Mouse (Mus musculus): ENCODE data around the gene Sox6.

Sox6 gene

DNA sequence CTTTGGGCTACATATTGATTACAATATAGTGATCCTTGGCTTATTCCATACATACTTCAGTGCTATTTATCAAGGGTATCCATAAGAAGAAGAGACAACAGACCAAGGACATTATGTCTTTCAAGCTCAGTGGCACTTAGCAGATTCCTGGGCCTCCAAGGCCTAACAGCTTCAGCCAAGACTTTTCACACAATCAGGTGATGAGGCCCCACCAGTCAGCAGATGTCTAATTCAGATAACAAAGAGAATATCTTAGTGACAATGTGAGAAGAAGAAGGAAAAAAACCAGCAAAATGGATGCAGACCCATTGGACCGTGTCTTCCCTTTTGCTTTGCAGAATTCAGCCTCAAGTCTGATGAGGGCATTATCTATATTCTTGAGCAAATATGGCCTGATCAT lies 150.0 kb downstream of the Sox6 start:
- DNase-seq, result no peak

DNA sequence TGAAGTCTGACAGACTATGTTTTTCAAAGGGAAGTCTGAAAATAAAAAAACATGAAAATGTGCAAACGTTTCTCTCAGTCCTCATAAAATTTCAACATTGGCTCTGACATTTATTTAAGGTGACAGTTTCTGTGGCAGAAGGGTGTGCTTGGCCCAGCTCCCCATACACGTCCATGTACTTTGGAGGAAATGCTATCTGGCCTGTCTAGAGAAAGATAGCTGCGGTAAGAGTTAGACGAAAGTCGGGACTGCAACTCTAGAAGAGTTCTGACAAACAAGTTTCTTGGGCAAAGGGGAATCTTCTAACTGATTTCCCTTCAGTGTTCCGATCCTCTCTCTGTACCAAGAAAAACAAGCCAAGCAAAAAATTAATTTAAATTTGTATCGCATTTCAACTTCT lies 150.5 kb downstream of the Sox6 start:
- DNase-seq, result no peak

DNA sequence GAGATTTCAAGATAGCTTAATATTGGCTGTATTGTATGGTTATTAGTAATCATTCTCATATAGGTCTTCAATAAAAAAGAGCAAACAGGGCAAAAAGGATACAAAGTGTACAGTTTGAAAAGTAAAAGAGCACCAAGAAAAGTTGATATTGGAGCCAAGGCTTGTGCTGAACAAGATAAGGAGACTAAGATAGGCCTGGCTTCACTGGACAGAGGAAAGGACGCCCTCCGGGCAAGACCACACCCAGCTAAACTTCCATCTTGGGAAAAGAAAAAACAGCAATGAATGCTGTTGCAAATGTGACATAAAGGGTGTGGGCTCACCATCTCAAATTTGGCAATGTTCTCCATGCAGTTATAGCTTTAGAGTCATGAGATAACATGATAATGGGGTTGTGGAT lies 165.7 kb downstream of the Sox6 start:
- DNase-seq, result no peak

DNA sequence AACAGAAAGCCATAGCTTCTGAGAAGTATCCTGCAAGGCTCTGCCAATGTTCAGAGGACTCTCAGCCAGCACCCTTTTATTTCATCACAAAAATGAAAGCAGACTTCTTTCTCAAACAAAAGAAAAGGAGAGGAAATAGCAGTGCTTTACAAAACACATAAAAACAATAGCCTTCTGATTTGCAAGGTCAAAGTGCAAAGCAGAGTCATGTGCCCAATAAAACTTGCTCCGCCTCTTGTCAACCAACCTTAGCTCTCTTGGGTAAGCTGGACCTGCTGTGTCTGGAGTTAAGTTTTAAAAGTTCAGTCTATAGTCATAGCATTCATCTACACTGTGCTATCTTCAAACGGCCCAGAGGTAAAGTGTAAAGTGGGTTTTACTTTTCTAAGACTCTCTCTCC lies 170.1 kb downstream of the Sox6 start:
- DNase-seq, result no peak

DNA sequence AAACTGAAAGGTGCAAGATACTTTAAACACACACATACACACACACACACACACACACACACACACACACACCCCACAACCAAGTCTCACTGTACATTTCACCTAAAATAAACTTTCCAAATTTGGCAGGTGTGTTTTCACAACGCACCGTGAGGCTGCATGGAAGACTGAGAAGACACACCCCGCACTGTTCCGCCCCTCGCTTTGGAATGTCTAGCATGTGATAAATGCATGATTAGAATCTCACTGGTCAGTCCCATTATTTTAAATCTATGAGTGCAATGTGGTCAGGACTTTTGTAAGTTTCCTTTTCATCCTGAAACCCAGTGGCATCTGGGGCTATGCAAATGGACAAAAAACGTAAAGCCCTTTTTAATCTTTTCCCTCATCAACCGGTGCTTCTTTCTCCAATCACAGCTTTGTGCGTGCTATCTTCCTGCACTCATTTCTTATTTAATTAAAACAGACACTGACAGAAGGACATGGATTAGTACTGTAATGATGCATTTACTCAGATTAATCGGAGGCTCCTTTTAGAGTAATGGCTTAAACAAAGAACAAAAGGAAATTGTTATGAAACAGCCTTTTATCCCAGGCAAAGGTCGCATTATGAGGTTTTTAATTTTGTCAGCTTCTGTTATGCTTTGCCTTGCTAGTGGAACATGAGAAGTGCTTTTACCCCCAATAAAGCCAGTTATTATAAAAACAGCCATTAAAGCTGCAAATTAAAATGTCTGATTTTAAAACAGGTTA lies 170.9 kb downstream of the Sox6 start:
- DNase-seq, result no peak

DNA sequence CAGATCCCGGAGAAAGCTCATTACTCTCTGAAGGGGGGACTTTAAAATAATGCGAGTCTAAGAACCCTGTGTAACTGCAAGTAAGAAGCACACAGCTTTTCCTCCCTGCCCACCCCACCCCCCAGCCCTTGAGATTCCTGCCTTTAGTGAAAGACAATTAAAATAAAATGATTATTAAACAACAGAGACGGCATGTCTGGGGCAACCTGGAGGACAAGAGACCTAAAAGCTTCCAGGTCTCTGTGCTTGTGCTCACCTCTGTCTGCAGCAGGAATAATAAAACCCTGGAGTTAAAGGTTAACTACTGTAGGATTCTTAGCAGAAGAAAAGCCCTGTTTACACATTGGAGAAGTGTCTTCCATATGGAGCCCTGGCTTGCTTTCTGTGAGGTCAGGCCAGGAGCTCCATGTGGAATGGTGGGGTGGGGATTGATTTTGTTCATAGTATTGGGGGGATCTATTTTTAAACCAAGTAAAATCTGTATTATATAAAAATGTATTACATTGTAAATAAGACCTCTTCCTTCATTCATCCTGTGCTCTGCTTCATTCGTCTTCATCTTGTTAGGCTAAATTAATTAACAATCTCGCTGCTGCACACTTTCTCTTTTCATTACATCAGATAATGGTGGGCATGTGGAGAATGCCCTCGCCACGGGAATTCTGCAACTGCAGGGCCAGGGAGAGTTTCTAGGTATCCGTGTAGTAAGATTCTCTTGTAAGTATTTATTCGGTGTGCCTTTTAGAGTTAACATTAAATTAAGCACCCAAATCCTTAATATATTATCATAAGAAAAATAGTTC lies 171.7 kb downstream of the Sox6 start:
- DNase-seq, result no peak

DNA sequence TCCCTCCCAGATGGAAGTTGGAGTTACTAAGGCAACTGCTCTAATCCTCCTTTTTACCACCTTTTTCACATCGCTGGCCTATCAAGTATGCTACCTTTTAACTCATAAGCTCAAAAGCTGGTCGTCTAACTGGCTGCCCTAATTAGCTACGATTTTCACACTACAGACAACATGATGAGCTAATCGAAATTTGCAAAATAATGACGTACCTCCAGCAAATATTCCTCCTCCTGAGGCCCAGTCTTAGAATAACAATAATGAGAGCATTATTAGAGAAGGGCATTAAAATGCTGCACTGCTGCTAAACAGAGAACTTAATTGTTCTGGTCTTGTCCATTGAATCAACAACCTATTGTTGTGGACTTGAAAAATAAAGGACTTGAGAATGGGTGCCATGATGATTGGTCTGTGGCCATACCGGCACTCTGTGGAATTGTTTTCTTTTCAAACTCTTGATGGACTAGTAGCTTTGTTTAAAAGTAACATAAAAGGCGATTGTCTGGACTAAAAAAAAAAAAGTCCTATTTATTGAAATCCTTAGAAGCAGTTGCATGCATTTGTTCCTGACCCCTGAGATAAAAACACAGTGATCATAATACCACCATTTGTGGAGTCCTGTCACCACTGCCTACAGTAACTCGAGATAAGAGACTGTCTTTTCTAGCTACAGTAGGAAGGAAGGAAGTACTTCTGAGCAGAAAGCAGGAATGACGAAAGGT lies 172.5 kb downstream of the Sox6 start:
- DNase-seq, result no peak

DNA sequence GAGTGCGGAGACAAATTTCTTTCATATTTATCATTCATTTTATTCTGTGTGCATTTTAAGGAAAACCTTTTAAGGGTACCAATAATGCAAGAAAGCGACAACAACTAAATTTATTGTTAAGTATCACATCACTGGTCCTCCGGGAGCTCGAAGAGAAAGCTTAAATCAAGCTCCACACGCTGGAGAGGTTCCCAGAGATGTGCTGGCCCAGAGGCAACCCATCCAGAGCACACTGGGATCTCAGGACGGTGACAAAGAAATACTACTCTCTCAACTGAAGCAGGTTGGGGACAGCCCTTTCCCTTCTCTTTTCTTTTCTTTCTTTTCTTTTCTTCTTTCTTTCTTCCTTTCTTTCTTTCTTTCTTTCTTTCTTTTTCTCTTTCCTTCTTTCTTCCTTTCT lies 173.4 kb downstream of the Sox6 start:
- DNase-seq, result no peak

DNA sequence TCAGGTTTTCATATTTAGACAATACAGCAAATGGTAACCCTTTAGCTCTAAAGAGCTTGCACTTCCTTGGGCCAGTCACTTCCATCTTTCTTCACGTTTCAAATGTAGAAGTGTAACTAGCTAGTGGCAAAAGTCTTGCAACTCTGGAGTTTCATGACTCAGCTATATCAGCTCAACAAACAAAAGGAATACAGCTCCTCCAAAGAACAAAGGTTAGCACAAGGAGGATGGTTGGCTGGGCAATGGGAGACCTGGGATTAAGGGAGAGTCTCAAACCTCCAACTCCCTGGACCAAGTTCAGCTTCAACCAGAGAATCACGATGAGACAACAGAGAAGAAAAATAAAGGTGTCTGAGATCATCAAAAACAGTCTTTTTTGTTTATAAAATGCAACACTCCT lies 174.2 kb downstream of the Sox6 start:
- no peak for DNase-seq

DNA sequence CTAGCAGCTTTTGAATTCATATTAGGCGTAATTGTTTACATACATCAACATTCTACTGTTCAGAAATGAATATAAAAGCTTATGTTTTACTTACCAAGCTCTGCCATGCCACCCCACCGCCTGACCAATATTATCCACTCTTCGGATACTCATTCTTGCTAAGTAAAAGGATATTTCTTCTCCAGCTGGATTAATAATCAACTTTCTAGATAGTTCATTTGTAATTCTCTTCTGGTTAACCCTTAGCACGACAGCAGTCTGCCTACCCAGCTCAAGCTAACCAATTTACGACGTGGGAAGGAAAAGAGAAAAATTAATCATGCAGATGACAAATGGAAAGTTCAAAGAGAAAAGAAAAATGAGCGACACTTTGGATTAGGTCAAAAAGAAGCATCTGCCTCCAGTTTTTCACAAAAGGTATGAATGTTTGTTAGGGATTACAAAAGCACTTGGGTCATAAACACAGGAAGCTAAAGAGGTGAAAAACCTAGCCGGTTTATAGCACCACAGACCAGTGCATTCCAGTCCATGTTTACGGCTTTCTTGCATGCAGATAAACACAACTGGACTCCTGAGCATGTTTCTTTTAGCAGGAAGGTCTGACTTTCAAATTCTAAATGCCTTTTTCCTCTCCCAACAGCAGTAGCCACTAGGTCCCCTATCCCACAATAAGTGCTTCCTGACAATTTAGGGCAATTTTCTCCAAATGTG lies 178.8 kb downstream of the Sox6 start:
- DNase-seq, result no peak

DNA sequence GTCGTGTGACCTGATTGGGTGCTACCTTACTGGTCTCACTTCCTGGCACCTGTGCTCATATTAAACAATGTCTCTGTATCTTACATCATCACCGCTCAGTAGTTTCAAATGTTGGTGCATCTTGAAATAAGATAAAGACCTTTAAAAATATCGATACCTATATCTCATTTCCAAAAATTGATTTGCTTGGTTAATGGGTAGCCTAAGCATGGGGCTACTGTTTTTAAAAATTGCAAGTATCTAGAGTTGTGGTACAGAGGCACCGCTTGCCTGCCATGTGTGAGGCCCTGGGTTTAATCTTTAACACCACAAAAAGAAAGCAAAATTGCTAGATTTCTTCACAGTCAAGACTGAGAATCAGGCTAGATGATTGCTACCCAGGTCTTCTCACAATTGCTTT lies 187.5 kb downstream of the Sox6 start:
- DNase-seq, result no peak

DNA sequence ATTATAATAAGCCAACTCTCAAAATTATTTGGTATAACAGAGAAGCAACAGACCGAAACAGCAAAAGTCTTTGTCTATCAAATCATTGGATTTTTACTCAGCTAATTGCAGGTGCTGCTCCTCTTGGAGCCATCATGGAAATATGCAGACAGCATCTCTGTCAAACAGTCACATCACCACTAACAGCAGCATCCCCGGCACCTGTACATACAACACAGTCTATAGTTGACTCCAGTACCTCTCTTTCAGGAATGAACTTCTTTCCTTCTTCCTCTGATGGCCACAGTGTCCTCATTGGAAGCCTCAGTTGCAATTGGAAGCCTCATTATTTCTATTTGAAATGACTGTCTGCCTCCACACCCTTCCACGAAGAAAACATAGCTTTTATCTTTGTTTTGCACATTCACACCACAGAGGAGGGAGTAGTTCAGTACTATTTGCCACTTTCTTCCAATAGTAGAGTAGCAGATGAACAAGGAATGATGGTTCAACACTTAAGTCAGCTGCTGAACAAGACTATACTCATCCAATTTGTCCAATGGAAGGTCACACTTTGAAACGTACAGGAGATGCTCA lies 192.7 kb downstream of the Sox6 start:
- DNase-seq, result no peak

DNA sequence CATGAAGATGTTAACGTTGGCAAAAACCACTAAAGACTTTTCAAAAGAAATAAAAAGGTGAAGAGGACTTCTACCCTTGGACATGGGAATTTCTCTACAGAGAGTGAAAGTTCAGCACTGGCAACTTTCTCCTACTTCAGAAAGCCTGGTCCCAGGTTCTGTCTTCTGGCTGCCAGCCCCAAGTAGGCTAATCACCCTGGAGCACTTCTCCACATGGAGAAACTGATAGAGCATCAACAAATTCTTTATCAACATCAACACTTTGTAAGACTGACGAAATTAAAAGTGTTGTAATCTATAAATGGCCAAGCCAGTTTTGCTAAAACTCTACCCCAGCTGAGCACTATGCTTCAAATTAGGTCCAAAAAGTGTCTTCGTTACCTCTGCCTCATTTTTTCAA lies 193.7 kb downstream of the Sox6 start:
- no peak for DNase-seq

DNA sequence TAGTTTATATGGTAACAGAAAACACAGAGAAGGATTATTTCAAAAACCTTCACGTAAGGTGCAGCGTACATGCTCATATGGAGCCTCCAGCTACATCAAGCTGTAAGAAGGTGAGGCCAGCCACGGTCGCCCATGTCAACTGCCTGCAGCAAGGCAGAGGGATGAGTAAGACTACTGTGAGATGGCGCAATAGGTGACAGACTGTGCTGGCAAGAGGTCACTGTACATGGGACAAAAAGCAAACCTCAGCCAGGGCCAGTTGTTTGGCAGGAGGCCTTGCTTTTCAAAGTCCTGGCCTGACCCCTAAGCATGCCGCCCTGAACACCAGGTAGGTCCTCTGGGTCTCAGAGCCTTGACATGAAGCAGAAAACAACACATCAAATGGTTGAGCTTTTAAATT lies 194.2 kb downstream of the Sox6 start:
- no peak for DNase-seq

DNA sequence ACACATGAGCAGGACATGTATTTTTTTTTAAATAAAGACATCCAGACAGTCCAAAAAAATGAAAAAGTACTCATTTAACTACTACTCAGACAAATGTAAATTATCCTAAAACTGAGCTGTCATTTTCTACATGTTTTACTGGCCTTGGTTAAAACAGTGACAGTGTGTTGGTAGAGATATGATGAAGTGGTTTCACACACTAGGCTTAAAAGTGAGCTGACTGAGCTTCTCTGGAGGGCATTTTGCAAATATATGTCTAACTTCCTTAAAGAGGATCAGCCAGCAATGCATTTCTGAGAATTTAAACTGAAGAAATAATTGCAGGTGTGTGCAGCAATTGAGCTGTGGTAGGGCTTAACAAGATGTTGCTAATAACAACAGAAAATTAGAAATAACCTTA lies 196.3 kb downstream of the Sox6 start:
- no peak for DNase-seq

DNA sequence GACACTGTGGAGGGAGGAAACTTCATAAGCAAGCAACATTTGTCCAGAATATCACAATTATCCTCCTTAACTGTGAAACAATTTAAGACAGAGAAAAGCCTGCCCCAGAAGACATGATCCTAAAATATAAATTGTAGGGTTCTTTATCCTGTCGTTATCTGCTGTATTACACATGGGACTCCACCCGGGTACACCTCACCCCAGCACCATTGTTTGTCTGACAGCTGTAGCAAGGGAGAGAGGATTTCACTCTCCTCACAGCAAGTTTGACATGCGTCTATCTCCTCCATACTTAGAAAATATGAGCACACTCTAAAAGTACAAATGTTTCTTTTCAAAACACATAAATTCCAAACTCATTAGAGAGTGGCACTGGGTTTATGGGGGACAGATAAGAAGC lies 198.0 kb downstream of the Sox6 start:
- DNase-seq, result no peak

DNA sequence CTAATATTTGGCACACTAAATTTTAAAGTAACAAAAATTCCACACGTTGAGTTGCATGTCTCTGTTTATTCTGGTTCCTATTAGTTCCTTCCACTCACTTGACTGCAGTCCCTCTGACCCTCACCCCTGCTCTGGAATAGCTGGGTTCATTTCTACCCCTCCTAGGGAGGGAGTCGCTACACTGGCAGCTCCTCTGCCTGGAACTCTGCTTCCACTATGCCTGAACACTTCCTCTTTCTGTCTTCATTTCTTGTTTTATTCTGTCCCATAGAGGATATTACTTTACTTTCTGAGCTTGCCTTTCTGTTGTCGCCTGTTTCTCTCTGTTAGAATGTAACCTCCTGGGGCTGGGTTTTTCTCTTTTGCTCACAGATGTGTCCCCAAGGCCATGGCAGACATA lies 203.6 kb downstream of the Sox6 start:
- no peak for DNase-seq

DNA sequence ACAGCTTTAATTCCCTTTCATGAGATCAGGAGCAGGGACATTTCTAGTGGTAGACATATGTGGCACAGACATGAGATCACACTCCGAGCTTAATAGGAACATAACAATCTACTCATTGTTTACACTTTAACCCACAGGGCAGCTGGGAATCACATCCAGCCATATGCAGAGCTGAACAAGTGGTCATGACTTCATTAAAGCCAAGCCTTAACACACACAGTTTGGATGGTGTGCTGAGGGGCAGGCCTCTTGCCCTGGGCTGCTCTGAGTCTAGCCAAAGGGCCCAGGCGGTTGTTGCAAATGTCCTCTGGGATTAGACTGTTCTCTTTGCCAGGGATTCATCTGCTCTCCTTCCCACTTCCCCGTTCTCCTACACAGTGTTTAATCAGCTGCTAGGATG lies 204.9 kb downstream of the Sox6 start:
- no peak for DNase-seq

DNA sequence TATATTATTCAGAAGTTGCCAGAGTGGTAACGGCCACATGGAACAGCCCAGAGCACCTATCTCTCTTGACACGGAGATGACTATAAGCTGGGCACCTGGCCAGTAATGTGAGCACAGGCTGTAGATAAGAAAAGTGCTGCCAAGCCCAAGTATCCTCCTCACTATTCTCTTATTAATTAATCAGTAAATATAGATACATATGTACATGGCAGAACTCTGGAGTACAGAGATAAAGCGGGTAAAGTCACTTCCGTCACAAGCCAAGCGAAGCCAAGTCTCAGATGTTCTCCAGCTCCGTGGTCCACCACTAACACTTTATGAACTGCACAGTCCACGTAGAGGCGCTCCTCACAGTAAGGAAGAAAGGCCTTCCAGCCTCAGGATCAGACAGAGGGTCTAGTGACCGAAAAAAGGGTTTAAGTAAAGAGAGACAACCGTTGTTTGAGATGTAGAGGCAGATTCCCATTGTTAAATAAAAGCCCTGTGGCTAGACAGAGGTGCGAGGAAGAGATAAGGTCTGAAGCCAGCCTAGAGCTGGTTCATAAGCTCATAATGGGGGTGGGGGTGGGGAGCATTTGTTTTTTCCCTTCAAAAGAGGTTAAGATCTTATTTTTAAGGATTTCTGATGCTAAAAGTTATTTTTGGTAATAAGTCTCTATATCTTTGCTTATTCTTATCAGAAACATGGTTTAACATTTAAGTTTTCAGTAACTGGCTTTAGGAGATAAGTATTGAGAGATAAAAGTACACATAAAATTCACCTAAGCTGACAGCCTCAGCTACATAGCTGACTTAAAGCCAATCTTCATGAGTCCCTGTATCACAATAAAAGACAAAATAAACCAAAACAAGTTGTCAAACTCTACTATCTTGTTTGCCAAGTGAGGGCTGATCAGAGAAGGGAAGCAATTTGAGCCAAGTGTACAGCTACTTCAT lies 207.4 kb downstream of the Sox6 start:
- no peak for DNase-seq

DNA sequence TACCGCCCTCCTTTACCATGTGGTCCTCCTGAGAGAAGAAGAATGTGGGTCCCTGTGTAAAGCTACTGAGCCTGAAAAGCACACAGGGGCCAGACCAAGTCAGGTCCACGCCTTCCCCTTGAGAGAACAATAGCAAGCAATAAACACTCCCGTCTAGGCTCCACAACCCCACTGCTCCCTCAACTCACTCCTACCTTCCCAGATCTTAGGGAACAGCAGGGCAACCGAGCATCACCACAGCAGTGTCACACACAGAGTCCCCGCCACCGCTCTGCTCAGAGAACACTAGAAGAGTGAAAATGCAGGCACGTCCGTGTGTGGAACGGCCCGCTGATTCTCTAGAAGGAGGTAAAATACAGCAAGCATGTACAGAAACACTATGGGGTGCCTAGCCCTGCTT lies 208.2 kb downstream of the Sox6 start:
- DNase-seq, result no peak

DNA sequence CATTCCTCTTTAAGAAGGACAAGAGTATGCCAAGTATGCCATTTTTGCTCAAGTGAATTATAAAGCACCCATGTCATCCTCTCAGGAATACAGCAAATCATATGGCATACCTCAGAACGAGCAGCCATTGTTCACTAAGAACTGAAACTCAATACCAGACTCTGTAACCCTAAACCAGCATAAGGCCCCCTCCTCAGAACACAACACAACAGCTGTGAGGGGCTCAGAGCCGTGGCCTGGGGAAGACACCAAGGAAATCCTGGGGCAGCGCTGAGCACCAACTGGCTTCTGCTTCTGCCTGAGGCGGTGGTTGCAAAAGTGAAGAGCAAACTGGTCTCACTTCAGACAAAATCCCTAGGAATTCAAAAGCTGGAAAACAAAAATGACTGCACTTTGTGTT lies 208.8 kb downstream of the Sox6 start:
- DNase-seq, result no peak

DNA sequence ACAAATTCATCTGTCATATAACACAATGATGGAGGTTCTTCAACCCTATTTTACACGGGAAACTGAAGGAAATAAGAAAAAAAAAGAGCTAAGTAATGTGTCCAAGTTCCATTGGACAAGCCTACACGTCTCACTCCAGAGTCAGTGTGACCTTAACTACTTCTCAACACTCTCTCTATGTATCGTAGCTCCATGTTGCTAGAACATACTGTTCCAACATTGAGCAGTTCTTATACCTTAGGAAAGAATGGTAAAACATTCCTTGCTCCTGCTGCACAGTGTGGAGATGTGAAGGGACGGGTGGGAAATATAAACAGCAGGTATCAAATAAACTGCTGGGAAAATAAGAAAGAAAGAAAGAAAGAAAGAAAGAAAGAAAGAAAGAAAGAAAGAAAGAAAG lies 209.3 kb downstream of the Sox6 start:
- no peak for DNase-seq

All from right cerebral cortex, postnatal 4 days (tissue).